Mouse (Mus musculus): Measurements from ENCODE around the gene Cdkal1. TPM values are rescaled to one million over a fixed set of nuclear protein-coding genes. Genes with fewer than 3 reads are reported as not detected.

Gene Cdkal1
- total and polyA plus RNA-seq, 3 experiments = 8.7 to 13.7 (median 9.5) TPM

GRCm38 (mm10) chr13:29371466-29371771 is 484.1 kb downstream of the Cdkal1 start:
- dilution Hi-C loops (cut with MboI; ENCODE audit: extremely low pct_ligation_motif_present, extremely low pct_unique_long_range_greater_than_20kb, low sequenced_read_pairs) = no loop called here
- no peak for TF ChIP-seq JUN (IDR thresholded peaks at IDR 0.05; ENCODE audit: insufficient read depth, low read depth, low read length)
- Histone ChIP-seq H3K9ac (ENCODE audit: insufficient read depth, low read depth) (no peak overlapping the region), H3K27me3 (replicated peaks) (no peaks in the 10 kb centered on the region), H3K36me3 (replicated peaks in 1 of 2; ENCODE audit: control insufficient read depth in 1 of 2, insufficient read depth in 1 of 2, low read length in 1 of 2) (no peaks in the 10 kb centered on the region), H3K4me1 (ENCODE audit: control insufficient read depth in 1 of 2, insufficient read depth in 2 of 2) (no peaks in the 10 kb centered on the region), H3K4me3 (replicated peaks in 1 of 3; ENCODE audit: low read depth in 2 of 3, low read length in 2 of 3, poor library complexity in 1 of 3) (no peak overlapping the region), H3K4me2 (ENCODE audit: insufficient read depth, low read depth, poor library complexity, severe bottlenecking) (no peak overlapping the region), H3K27ac (ENCODE audit: insufficient read depth, low read depth) (no peak overlapping the region), H3K79me2 (replicated peaks; ENCODE audit: control insufficient read depth, extremely low read depth, insufficient read depth, poor library complexity, severe bottlenecking) (no peaks in the 10 kb centered on the region), H3K9me3 (replicated peaks; ENCODE audit: low read length) (no peaks in the 10 kb centered on the region)
- in situ Hi-C loops (cut with MboI; ENCODE audit: low pct_ligation_motif_present, low pct_unique_long_range_greater_than_20kb, low sequenced_read_pairs) = no loop called here
- no peak for DNase-seq (ENCODE audit: extremely low read depth)

- in situ Hi-C loops (cut with MboI; ENCODE audit: low pct_ligation_motif_present, low pct_unique_long_range_greater_than_20kb, low sequenced_read_pairs) = no loop called here
Observed at GRCm38 (mm10) chr13:29370731-29371465, 484.6 kb downstream of the Cdkal1 start.

GRCm38 (mm10) chr13:29368806-29369205 is 486.7 kb downstream of the Cdkal1 start:
- no peak overlapping the region for H3K4me2 ChIP-seq (ENCODE audit: insufficient read depth, low read depth, poor library complexity, severe bottlenecking)
- no peaks in the 10 kb centered on the region for H3K4me1 ChIP-seq (ENCODE audit: control insufficient read depth in 1 of 2, insufficient read depth in 2 of 2)
- no peak for TF ChIP-seq SMC3 (IDR thresholded peaks at IDR 0.05; ENCODE audit: low read depth, low read length)
- dilution Hi-C loops (cut with MboI; ENCODE audit: extremely low pct_ligation_motif_present, extremely low pct_unique_long_range_greater_than_20kb, low sequenced_read_pairs) (no loop called here), in situ Hi-C loops (cut with MboI; ENCODE audit: low pct_ligation_motif_present, low pct_unique_long_range_greater_than_20kb, low sequenced_read_pairs) (no loop called here)
- no peaks in the 10 kb centered on the region for H3K36me3 ChIP-seq (replicated peaks in 1 of 2; ENCODE audit: control insufficient read depth in 1 of 2, insufficient read depth in 1 of 2, low read length in 1 of 2)
- H3K9ac ChIP-seq (ENCODE audit: insufficient read depth, low read depth) = no peak overlapping the region
- no peak for DNase-seq (ENCODE audit: extremely low read depth)
- H3K27me3 ChIP-seq (replicated peaks) = no peaks in the 10 kb centered on the region
- H3K4me3 ChIP-seq (replicated peaks in 1 of 3; ENCODE audit: low read depth in 2 of 3, low read length in 2 of 3, poor library complexity in 1 of 3) = no peak overlapping the region
- no peaks in the 10 kb centered on the region for H3K9me3 ChIP-seq (replicated peaks; ENCODE audit: low read length)
- no peaks in the 10 kb centered on the region for H3K79me2 ChIP-seq (replicated peaks; ENCODE audit: control insufficient read depth, extremely low read depth, insufficient read depth, poor library complexity, severe bottlenecking)
- no peak overlapping the region for H3K27ac ChIP-seq (ENCODE audit: insufficient read depth, low read depth)

More at GRCm38 (mm10) chr13:29370731-29371465, 484.6 kb downstream of the Cdkal1 start:
- Histone ChIP-seq H3K36me3 (replicated peaks in 1 of 2; ENCODE audit: control insufficient read depth in 1 of 2, insufficient read depth in 1 of 2, low read length in 1 of 2) (no peaks in the 10 kb centered on the region), H3K9ac (ENCODE audit: insufficient read depth, low read depth) (no peak overlapping the region), H3K4me3 (replicated peaks in 1 of 3; ENCODE audit: low read depth in 2 of 3, low read length in 2 of 3, poor library complexity in 1 of 3) (no peak overlapping the region), H3K9me3 (replicated peaks; ENCODE audit: low read length) (no peaks in the 10 kb centered on the region), H3K27ac (ENCODE audit: insufficient read depth, low read depth) (no peak overlapping the region), H3K79me2 (replicated peaks; ENCODE audit: control insufficient read depth, extremely low read depth, insufficient read depth, poor library complexity, severe bottlenecking) (no peaks in the 10 kb centered on the region), H3K27me3 (replicated peaks) (no peaks in the 10 kb centered on the region), H3K4me1 (ENCODE audit: control insufficient read depth in 1 of 2, insufficient read depth in 2 of 2) (no peaks in the 10 kb centered on the region), H3K4me2 (ENCODE audit: insufficient read depth, low read depth, poor library complexity, severe bottlenecking) (no peak overlapping the region)
- dilution Hi-C loops (cut with MboI; ENCODE audit: extremely low pct_ligation_motif_present, extremely low pct_unique_long_range_greater_than_20kb, low sequenced_read_pairs) = no loop called here
- no peak for TF ChIP-seq EP300 (IDR thresholded peaks at IDR 0.05; ENCODE audit: low read length)
- no peak for TF ChIP-seq HCFC1 (IDR thresholded peaks at IDR 0.05; ENCODE audit: low read depth, low read length)
- no peak for TF ChIP-seq POLR2AphosphoS2 (IDR thresholded peaks at IDR 0.05; ENCODE audit: low read depth, low read length)
- no peak for TF ChIP-seq RAD21 (IDR thresholded peaks at IDR 0.05; ENCODE audit: low read depth, low read length)
- TF ChIP-seq MAZ (IDR thresholded peaks at IDR 0.05; ENCODE audit: low read depth, low read length) = no peak
- no peak for TF ChIP-seq CHD2 (IDR thresholded peaks at IDR 0.05; ENCODE audit: low read length)
- TF ChIP-seq MEF2A (IDR thresholded peaks at IDR 0.05; ENCODE audit: borderline replicate concordance, low read depth, low read length) = no peak
- TF ChIP-seq POLR2A (IDR thresholded peaks at IDR 0.05; ENCODE audit: low read depth, low read length) = no peak
- TF ChIP-seq UBTF (IDR thresholded peaks at IDR 0.05; ENCODE audit: low read depth, low read length) = no peak
- no peak for DNase-seq (ENCODE audit: extremely low read depth)
